Mouse (Mus musculus): ENCODE results near the gene Tmsb15a. TPM values are rescaled to one million over a fixed set of nuclear protein-coding genes. Genes with fewer than 3 reads are reported as not detected.
"Not testable (repeated sequence)": the region's sequence is repeated elsewhere in the genome, so short reads cannot be mapped to it uniquely, and the experiment has no call there.

The Tmsb15a gene
- total RNA-seq (2021) = not detected

DNA sequence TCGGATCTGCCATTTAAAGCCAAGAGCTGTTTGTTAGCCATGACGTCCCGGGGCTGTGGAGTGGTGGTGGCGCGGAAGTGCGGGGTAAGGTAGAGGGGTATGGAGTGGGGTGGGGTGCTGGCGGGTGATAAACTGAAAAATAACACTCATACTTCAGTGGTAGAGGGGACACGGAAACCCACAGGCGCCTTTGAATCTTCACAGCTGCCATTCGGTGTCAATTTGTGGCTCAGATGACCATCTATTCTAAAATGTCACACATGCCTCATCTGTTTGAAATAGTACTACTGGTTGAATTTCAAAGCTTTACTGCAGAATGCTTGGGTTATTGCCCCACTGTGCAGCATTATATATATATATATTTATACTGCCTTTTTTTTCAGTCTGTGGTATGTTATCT, at the start of gene Tmsb15a:
Gene Tmsb15a, minus strand, starts transcription at position 101 of the 400 bp plus-strand sequence.
- DNase-seq = no peak
- intact Hi-C loops (cut with DNase I) = no loop called here

DNA sequence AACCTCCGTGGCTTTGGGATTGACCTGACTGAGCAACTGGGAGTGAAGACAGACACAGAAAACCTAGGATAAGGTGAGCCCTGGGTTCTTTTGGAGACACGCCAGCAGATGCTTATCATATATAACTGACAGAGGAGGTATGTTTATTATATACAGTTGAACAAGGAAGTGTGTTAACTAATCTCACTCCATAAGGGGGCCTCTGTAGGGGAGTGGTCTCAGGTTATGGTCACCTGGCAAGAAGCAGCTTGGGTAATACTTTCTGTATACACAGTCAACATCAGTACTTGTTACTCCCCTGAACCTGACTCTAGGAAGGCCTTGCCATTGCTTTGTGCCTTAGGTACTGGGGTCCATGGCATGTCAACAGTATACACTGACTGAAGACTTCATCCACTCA, 43.5 kb upstream of the Tmsb15a start:
- intact Hi-C loops (cut with DNase I) = no loop called here
- DNase-seq = no peak

DNA sequence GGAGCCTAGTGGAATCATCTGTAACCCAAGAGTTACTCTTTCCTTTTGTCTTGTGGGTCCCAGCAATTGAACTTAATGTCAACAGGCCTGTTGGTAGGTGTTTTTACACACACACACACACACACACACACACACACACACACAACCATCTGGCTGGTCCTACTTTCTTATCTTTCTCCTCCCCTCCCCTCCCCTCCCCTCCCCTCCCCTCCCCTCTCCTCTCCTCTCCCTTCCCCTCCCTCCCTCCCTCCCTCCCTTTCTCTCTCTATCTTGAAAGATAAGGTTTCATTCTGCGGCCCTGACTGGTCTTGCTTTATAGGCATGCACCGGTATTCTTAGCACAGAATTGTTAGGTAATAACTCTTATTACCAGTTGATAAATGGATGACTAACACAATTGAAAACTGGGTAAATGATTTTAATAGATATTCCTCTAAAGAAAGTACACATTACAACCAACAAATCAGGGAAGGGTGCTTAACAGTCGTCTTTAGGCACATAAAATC, 43.0 kb upstream of the Tmsb15a start:
- DNase-seq = no peak
- intact Hi-C loops (cut with DNase I) = no loop called here

DNA sequence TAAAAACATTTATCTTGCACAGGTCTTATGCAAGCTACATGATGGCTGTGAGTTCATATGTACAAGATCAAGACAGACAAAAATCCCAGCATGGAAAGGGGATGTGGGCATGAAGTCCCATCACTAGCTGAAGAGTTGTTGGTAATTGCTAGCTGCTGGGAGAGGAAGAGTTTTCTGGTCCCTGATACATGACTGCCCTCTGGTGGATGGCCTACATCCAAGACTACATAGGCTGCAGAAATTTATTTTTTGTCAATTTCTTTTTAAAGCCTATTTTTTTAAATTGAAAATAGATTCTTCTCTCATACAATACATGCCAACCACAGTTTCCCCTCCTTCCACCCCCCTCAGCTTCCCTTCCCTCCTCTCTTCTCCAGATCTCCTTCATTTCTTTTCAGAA, 36.6 kb upstream of the Tmsb15a start:
- intact Hi-C loops (cut with DNase I) = loop anchor here (5.0 kb wide), 1 partner anchor 36 kb away; the partner anchor contains the start of gene Bhlhb9
- DNase-seq = peak; percentile 13 to 22

DNA sequence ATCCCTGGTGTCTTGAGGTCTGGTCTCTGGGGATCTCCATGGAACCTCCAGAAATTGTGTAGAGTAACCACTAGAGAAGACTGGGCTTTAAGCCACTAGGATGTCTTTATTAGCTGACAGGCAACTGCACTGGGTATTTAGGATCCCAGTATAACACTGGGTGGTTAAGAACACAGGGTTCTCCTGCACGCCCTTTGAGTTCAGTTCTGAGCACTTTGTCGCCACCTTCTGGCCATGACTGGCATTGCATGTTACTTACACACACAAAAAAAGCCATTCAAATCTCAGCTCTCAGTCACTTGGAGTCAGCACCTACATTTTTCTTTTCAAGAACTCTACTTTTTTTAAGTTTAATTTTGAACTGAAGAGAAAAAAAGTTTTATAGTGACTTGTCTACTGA, 27.8 kb upstream of the Tmsb15a start:
- intact Hi-C loops (cut with DNase I) = loop anchor here (5.0 to 10.0 kb wide), 2 partner anchors 98 to 186 kb away; no protein-coding TSS in a partner anchor
- DNase-seq = peak; percentile 62 to 80

DNA sequence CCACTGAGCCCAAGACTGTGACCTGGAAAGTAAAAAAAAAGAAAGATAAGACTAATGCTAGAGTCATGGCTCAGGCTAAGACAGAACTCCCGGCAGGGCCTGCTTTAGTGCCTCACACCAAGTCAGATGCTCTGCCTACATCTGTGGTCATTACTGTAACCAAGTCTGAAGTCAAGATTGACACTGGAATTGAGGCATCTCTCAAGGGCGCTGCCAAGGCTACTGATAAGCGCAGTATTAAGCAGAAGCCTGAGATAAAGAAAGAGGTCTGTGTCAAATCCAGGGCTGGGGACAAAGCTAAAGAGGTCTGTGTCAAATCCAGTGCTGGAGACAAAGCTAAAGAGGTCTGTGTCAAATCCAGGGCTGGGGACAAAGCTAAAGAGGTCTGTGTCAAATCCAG, 20.3 kb upstream of the Tmsb15a start:
- DNase-seq; intact Hi-C loops (cut with DNase I): not testable (repeated sequence)

DNA sequence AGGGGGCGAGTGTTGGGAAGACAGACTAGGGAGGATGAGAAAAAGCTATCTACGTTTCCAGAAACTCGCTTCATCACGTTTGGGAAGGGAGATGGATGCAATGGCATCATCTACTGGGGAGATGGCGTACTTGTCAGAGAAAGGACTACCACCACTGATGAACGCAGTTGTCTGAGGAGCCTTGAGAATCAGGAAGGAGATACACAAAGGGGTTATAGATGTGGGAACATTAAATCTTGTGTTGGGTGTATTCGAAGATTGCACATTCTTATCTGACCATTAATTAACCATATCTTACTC, 17.9 kb upstream of the Tmsb15a start:
- no peak for DNase-seq
- intact Hi-C loops (cut with DNase I) = no loop called here

DNA sequence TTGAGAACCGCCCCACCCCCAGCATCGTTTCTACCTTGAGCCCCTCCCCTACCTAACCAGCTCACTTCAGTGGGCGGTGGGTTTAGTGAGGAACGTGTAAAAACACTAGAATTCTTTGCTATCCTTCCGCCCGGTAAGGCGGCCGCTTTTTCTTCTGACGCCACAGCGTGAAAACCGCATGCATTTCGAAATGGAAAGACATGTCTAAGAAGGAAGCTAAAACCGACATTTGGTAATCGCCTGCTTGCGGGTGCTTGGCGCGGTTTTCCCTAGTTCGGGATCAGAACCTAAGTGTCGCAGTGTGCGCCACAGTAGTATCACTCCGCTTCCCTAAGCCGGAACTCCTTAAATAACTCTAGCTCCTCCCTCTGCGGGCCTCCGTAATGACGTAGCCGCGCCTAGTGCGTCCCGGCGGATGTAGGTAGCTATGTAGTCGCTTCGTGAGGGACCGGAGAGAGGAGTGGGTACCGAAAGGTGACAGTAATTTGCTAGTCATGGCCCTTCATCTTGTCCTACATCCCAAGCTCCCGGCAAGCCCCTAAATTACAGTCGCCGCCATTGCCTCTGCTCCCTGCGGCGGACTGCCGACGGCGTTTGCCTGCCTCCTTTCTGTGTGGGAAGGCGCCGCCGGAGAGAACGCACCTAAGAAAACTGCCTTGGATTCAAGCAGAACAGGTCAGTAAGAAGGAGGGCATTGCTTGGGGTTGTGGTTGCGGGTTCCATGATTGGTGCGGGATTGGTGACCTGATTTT, 17.4 kb upstream of the Tmsb15a start, which contains the start of the genes Armcx5 and Gprasp1:
Gene Armcx5, plus strand, starts transcription at position 430 of the 752 bp plus-strand sequence.
Gene Gprasp1, plus strand, starts transcription at position 430 of the 752 bp plus-strand sequence.
- intact Hi-C loops (cut with DNase I) = no loop called here
- peak; percentile 86 for DNase-seq

DNA sequence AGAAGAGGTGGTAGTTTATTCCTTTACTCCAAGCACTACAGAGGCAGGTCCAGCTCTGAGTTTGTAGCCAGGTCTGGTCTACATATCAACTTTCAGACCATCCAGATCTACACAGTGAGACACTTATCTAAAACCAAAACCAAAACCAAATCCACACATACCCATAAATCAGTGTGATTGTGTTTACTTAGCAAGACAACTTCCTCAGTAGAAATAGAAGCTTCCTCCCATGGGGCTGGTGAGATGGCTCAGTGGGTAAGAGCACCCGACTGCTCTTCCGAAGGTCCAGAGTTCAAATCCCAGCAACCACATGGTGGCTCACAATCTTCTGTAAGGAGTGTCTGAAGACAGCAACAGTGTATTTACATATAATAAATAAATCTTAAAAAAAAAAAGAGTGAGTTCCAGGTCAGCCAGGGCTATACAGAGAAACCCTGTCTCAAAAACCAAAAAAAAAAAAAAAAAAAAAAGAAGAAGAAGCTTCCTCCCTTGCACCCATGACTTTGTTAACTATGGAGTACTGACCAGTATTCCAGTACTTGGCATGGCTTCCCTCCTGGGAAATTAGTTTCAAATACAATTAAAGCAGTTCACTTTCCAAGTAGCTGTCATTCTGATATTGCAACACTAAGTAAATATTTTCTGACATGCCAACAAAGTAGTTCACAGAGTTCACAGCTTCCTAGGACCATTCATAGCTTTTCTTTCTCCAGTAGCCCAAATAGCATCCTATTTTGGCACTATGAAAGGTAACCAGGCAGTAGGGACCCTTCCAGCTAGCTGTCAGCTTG, 13.9 kb upstream of the Tmsb15a start:
- no peak for DNase-seq
- intact Hi-C loops (cut with DNase I) = no loop called here

DNA sequence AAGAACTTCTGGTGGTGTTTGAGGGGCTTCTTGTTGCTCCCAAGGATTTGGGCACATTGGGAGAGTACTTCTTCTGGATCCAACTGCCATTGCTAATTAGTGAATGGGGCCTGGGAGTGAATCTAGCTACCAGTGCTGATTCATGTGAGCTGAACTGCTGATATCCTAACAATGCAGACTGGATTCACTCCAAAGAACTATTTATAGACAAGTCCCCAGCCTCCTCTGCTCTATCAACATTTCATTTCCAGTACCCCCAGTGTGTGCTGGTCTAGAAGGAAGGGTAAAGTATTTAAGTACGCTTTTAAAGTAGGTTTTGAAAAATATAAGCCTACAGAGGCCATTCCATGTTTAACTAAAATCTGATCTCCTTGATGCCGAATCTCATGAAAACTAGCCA, 12.2 kb downstream of the Tmsb15a start:
- no peak for DNase-seq
- intact Hi-C loops (cut with DNase I) = no loop called here

DNA sequence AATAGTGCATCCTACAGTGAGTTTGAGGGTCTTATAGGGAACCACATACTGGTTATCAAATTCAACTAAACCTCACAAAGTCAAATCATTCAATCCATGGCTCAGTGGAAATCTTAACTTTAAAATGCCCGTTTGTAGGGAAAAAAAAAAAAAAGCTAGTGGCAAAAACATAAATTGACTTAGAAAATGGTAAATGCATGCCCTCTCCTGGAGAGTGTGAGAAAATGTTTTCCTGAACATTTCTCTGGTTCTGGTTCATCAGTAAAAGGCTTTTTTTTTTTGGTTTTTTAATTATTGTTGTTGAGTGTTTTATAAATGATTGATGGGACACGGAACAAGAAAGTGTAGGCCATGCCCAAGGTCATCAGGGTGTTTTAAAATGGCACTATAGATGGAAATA, 20.7 kb downstream of the Tmsb15a start:
- intact Hi-C loops (cut with DNase I) = loop anchor here (1.0 to 10.0 kb wide), 2 partner anchors 52 to 100 kb away; no protein-coding TSS in a partner anchor
- DNase-seq = no peak

DNA sequence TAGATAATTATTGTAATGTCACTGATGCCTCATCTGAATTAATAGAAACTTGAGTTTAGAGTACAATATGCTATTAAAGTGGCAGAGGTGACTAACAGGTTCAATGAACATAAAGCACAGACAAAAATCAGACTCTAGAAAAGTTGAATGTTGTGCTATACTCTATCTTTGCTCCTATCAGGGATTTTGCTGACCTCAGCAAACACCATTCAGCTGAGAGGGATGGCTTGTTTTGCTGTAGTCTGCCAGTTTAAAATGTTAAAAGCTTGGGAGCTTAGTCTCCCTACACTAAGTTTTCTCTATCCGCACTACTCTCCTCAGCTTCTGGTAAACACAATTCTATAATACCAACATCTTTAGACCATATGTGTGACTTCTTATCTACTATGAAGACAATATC, 21.9 kb downstream of the Tmsb15a start:
- no peak for DNase-seq
- intact Hi-C loops (cut with DNase I) = loop anchor here (10.0 kb wide), 1 partner anchor 98 kb away; no protein-coding TSS in a partner anchor

DNA sequence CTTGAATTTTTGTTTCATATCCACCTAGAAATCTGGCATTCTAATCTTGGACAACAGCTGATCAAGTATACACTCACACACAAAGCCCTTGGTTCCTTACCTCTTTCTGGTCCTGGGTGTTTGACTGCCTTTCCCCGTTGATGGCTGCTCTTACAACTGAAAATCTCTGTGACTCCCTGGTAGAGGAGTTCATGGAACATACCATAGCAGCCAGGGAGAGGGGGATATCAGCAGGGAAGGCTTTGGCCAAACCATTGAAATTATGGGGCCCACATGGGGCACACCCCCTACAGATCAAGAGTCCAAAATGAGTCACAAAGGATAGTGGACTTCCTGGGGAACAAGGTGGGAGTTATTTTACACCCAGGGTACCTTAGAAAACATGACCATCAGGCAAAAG, 31.4 kb downstream of the Tmsb15a start, which contains the start of gene Tcp11x2:
Gene Tcp11x2, minus strand, starts transcription at position 158 of the 400 bp plus-strand sequence.
- no peak for DNase-seq
- intact Hi-C loops (cut with DNase I) = no loop called here

DNA sequence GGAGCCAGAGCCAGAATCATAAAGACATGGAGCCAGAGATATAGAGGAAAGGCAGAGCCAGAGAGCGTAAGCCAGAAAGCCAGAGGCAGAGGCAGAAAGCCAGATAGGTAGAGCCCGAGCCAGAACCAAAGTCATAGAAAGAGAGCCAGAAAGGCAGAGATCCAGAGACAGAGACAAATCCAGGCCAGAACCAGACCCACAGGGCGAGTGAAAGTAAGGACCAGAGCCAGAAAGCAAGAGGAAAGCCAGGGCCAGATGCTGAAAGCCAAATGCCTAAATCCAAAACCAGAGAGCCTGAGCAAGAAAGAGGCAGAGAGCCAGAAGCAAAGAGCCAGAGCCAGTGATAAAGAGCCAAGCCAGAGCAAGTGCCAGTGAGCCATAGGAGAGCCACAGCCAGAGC, 37.3 kb downstream of the Tmsb15a start:
- intact Hi-C loops (cut with DNase I) = no loop called here

DNA sequence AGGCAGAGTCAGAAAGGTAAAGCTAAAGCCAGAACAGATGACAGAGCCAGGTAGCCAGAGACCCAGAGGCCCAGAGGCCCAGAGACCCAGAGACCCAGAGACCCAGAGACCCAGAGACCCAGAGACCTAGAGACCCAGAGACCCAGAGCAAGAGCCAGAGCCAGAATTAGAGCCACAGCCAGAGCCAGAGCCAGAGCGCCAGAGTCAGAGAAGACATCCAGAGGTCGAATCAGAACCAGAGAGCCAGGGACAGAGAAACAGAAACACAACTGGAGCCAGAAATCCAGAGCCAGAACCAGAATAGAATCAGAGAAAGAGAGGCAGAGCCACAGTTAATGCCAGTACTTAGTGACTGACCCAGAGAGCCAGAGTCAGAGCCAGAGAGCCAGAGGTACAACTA, 43.2 kb downstream of the Tmsb15a start:
- intact Hi-C loops (cut with DNase I) = no loop called here
- no peak for DNase-seq

More for the DNA sequence above, 37.3 kb downstream of the Tmsb15a start:
- DNase-seq = no peak

Small RNAs within 50 kb of the gene (microRNA-seq; reads per million reads assigned to microRNA genes)
- gene Mir7646 (ENCODE audit: borderline number of aligned reads in 2 of 2) = 0 reads per million in 2 experiments

Other genes starting within 250 kb of the Tmsb15a start
- not detected for gene AV320801, start 230.7 kb downstream of the Tmsb15a start, total RNA-seq (2021)
- under 1 TPM in 1 of 2 experiments, not detected in 1; 0.31 TPM for gene Nxf7, start 126.5 kb downstream of the Tmsb15a start, total RNA-seq (2021)
- gene Prame, start 97.6 kb downstream of the Tmsb15a start, total RNA-seq (2021) = not detected
- not detected for gene Tcp11x2, start 31.5 kb downstream of the Tmsb15a start, total RNA-seq (2021)
- gene Armcx5, start 17.5 kb upstream of the Tmsb15a start, total RNA-seq (2021) = 1 to 10 TPM; 5.6 to 6.9 TPM
- 10 to 100 TPM; 16.4 to 17.5 TPM for gene Gprasp1, start 17.5 kb upstream of the Tmsb15a start, total RNA-seq (2021)
- gene Bhlhb9, start 72.3 kb upstream of the Tmsb15a start, total RNA-seq (2021) = 10 to 100 TPM; 10.6 to 17.6 TPM
- 1 to 10 TPM; 1.7 to 1.8 TPM for gene Gprasp2, start 113.8 kb upstream of the Tmsb15a start, total RNA-seq (2021)

Data from heart, postnatal 36 days (tissue).